Mouse (Mus musculus) frontal cortex, adult 2 months (tissue): ENCODE measurements around the gene Myo18a. TPM values are rescaled to one million over a fixed set of nuclear protein-coding genes. Genes with fewer than 3 reads are reported as not detected.

ENCODE experiments used
- DNase-seq, 2 experiments: peaks; one replicate each; pipeline ENCODE4 v3.0.0; 2022; ENCODE audit warnings: low spot score in 1 of 2; ENCODE audit errors: extremely low spot score in 1 of 2
- polyA plus RNA-seq: library from polyadenylated mRNA; depleted of rRNA; stranded (reverse); fragments of >200 nt; gene quantifications from 2 replicates; pipeline ENCODE4 v1.2.3, GENCODE M21; 2012

The Myo18a gene
- polyA plus RNA-seq, 1 experiment = 67.7 TPM

GRCm38 (mm10) chr11:77769496-77769895, 6.5 kb downstream of the Myo18a start:
- DNase-seq = no peak

GRCm38 (mm10) chr11:77770346-77770745, 7.3 kb downstream of the Myo18a start:
- DNase-seq = no peak

GRCm38 (mm10) chr11:77771879-77772713, 9.1 kb downstream of the Myo18a start:
- no peak for DNase-seq

GRCm38 (mm10) chr11:77775701-77776400, 12.8 kb downstream of the Myo18a start:
- no peak for DNase-seq

GRCm38 (mm10) chr11:77777436-77777835, 14.4 kb downstream of the Myo18a start:
- no peak for DNase-seq

- no peak for DNase-seq
These were observed 14.9 kb downstream of the Myo18a start for GRCm38 (mm10) chr11:77777937-77778336.

- no peak for DNase-seq
These were observed 16.2 kb downstream of the Myo18a start for GRCm38 (mm10) chr11:77779240-77779639.

- no peak for DNase-seq
These were observed 18.0 kb downstream of the Myo18a start for GRCm38 (mm10) chr11:77781088-77781487.

- DNase-seq = no peak
These were observed 19.2 kb downstream of the Myo18a start for GRCm38 (mm10) chr11:77782104-77782815.

- DNase-seq = no peak
These were observed 20.2 kb downstream of the Myo18a start for GRCm38 (mm10) chr11:77783211-77783746.

- no peak for DNase-seq
These were observed 21.0 kb downstream of the Myo18a start for GRCm38 (mm10) chr11:77783747-77784646.

GRCm38 (mm10) chr11:77784894-77785293, 21.8 kb downstream of the Myo18a start:
- DNase-seq = no peak

- DNase-seq = no peak
These were observed 22.3 kb downstream of the Myo18a start for GRCm38 (mm10) chr11:77785396-77785767.

GRCm38 (mm10) chr11:77785768-77786561, 22.9 kb downstream of the Myo18a start:
- DNase-seq = no peak

GRCm38 (mm10) chr11:77787707-77788106, 24.7 kb downstream of the Myo18a start, which contains the start of gene Gm10277:
TSS of gene Gm10277 (minus strand) at chr11:77787747.
- no peak for DNase-seq

GRCm38 (mm10) chr11:77789512-77789911, 26.5 kb downstream of the Myo18a start:
- no peak for DNase-seq

- no peak for DNase-seq
These were observed 27.2 kb downstream of the Myo18a start for GRCm38 (mm10) chr11:77790286-77790685.

- no peak for DNase-seq
These were observed 28.2 kb downstream of the Myo18a start for GRCm38 (mm10) chr11:77791241-77791727.
